Mouse (Mus musculus): ENCODE measurements around the gene Mlx. TPM values are rescaled to one million over a fixed set of nuclear protein-coding genes. Genes with fewer than 3 reads are reported as not detected.

Mlx gene
- polyA plus RNA-seq (2017; shearing (Covaris generic)), result 126 TPM

GRCm38 (mm10) chr11:101086756-101087681 lies at the start of gene Mlx:
TSS of gene Mlx (plus strand) at chr11:101087277.

GRCm38 (mm10) chr11:101069391-101070188 lies 17.5 kb upstream of the Mlx start, which contains the start of gene Naglu:
TSS of gene Naglu (plus strand) at chr11:101070012.

GRCm38 (mm10) chr11:101078121-101078520 lies 9.0 kb upstream of the Mlx start, which contains the start of gene Hsd17b1:
TSS of gene Hsd17b1 (plus strand) at chr11:101078411.

GRCm38 (mm10) chr11:101082208-101083082 lies 4.6 kb upstream of the Mlx start, which contains the start of gene Coasy:
TSS of gene Coasy (plus strand) at chr11:101082565.

GRCm38 (mm10) chr11:101095314-101096024 lies 8.4 kb downstream of the Mlx start, which contains the start of gene Psmc3ip:
TSS of gene Psmc3ip (minus strand) at chr11:101095436.

DNA sequence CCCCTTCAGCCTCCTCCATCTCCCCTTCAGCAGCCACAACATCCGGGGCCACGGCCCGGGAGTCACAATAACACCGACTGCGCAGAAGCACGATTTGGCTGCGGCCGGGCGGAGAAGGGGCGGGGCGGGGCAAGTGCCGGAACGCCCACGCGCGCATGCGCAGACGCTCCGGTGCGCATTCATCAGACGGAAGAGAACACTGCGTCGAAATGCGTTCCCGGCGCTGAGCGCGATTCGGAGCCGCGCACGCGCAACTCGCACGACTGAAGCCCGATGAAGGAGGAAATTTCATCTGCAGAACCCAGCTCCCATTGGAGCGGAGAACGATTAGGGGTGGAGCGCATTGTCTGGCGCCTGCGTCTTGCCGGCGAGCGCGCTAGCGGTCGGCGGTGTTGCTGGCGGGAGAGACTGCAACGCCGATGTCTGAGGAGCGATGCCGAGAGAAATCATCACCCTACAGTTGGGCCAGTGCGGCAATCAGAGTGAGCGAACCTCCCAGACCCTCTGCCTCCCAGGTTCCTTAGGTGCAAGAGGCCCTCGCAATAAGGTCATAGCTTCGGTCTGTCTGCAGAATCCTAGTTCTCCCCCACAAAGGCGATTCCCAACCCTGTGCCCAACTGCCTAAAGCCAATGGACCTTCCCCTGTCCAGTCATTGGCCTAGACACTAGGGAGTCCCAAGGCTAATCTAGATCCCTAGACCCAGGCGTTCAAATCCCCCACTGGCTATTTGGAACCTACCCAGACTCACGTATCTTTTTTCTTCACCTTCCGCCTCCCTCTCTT lies 32.9 kb downstream of the Mlx start, which contains the start of the genes Retreg3 and Tubg1:
Retreg3 (minus strand) TSS at position 133 of the 784 bp plus-strand sequence.
Tubg1 (plus strand) TSS at position 178 of the 784 bp plus-strand sequence.

Other genes with a start within 250 kb of the Mlx start
- 173 TPM for gene Stat5b, start 236.6 kb upstream of the Mlx start, polyA plus RNA-seq (2017; shearing (Covaris generic))
- gene Stat5a, start 227.9 kb upstream of the Mlx start, polyA plus RNA-seq (2017; shearing (Covaris generic)), result 102 TPM
- 307 TPM for gene Stat3, start 147.7 kb upstream of the Mlx start, polyA plus RNA-seq (2017; shearing (Covaris generic))
- gene Cavin1, start 116.4 kb upstream of the Mlx start, polyA plus RNA-seq (2017; shearing (Covaris generic)), result 0.38 TPM
- 10.3 TPM for gene Atp6v0a1, start 77.8 kb upstream of the Mlx start, polyA plus RNA-seq (2017; shearing (Covaris generic))
- gene Naglu, start 17.3 kb upstream of the Mlx start, polyA plus RNA-seq (2017; shearing (Covaris generic)), result 6.7 TPM
- gene Hsd17b1, start 8.9 kb upstream of the Mlx start, polyA plus RNA-seq (2017; shearing (Covaris generic)), result 0.42 TPM
- gene Coasy, start 4.7 kb upstream of the Mlx start, polyA plus RNA-seq (2017; shearing (Covaris generic)), result 35.2 TPM
- 8.4 TPM for gene Psmc3ip, start 8.2 kb downstream of the Mlx start, polyA plus RNA-seq (2017; shearing (Covaris generic))
- gene Retreg3, start 32.6 kb downstream of the Mlx start, polyA plus RNA-seq (2017; shearing (Covaris generic)), result 70.2 TPM
- gene Tubg1, start 32.7 kb downstream of the Mlx start, polyA plus RNA-seq (2017; shearing (Covaris generic)), result 45.3 TPM
- 4.3 TPM for gene Tubg2, start 68.6 kb downstream of the Mlx start, polyA plus RNA-seq (2017; shearing (Covaris generic))
- gene Cntnap1, start 83.2 kb downstream of the Mlx start, polyA plus RNA-seq (2017; shearing (Covaris generic)), result 0.13 TPM
- gene Plekhh3, start 84.1 kb downstream of the Mlx start, polyA plus RNA-seq (2017; shearing (Covaris generic)), result 0.24 TPM
- 1.9 TPM for gene Ccr10, start 88.2 kb downstream of the Mlx start, polyA plus RNA-seq (2017; shearing (Covaris generic))
- 96.4 TPM for gene Ezh1, start 139.2 kb downstream of the Mlx start, polyA plus RNA-seq (2017; shearing (Covaris generic))
- gene Ramp2, start 158.8 kb downstream of the Mlx start, polyA plus RNA-seq (2017; shearing (Covaris generic)), result not detected
- 157 TPM for gene Vps25, start 166.4 kb downstream of the Mlx start, polyA plus RNA-seq (2017; shearing (Covaris generic))
- 2.4 TPM for gene Wnk4, start 173.3 kb downstream of the Mlx start, polyA plus RNA-seq (2017; shearing (Covaris generic))
- gene Cntd1, start 191.7 kb downstream of the Mlx start, polyA plus RNA-seq (2017; shearing (Covaris generic)), result not detected
- gene Coa3, start 191.8 kb downstream of the Mlx start, polyA plus RNA-seq (2017; shearing (Covaris generic)), result 130 TPM
- gene Becn1, start 215.0 kb downstream of the Mlx start, polyA plus RNA-seq (2017; shearing (Covaris generic)), result 217 TPM
- 156 TPM for gene Psme3, start 228.9 kb downstream of the Mlx start, polyA plus RNA-seq (2017; shearing (Covaris generic))
- 4.1 TPM for gene Aoc2, start 237.8 kb downstream of the Mlx start, polyA plus RNA-seq (2017; shearing (Covaris generic))
- not detected for gene Aoc3, start 243.3 kb downstream of the Mlx start, polyA plus RNA-seq (2017; shearing (Covaris generic))

Data from activated CD4-positive, CD25-positive, alpha-beta regulatory T cell, adult 9 weeks (primary cell).